Mouse (Mus musculus): ENCODE data around the gene Spin1.
"Not testable (repeated sequence)": the region's sequence is repeated elsewhere in the genome, so short reads cannot be mapped to it uniquely, and the experiment has no call there.

Spin1 gene

GRCm38 (mm10) chr13:51100233-51101015 is at the start of gene Spin1:
Gene Spin1, plus strand, starts transcription at chr13:51100880.
- peak; percentile 75 for DNase-seq (ENCODE audit: low spot score)

GRCm38 (mm10) chr13:51051016-51051415 is 49.7 kb upstream of the Spin1 start:
- DNase-seq (ENCODE audit: low spot score): no peak

- no peak for DNase-seq (ENCODE audit: low spot score)
Measured at GRCm38 (mm10) chr13:51052408-51052807, 48.3 kb upstream of the Spin1 start.

- no peak for DNase-seq (ENCODE audit: low spot score)
Measured at GRCm38 (mm10) chr13:51063024-51063423, 37.7 kb upstream of the Spin1 start.

- DNase-seq (ENCODE audit: low spot score): no peak
Measured at GRCm38 (mm10) chr13:51063721-51064120, 37.0 kb upstream of the Spin1 start.

- no peak for DNase-seq (ENCODE audit: low spot score)
Measured at GRCm38 (mm10) chr13:51064429-51064828, 36.3 kb upstream of the Spin1 start.

GRCm38 (mm10) chr13:51071063-51071680 is 29.5 kb upstream of the Spin1 start:
- no peak for DNase-seq (ENCODE audit: low spot score)

GRCm38 (mm10) chr13:51071763-51072276 is 28.9 kb upstream of the Spin1 start:
- DNase-seq (ENCODE audit: low spot score): no peak

GRCm38 (mm10) chr13:51072917-51073843 is 27.5 kb upstream of the Spin1 start:
- DNase-seq (ENCODE audit: low spot score): no peak

- DNase-seq (ENCODE audit: low spot score): peak; percentile 22
Measured at GRCm38 (mm10) chr13:51074081-51074680, 26.5 kb upstream of the Spin1 start.

- not testable (repeated sequence) for DNase-seq (ENCODE audit: low spot score)
Measured at GRCm38 (mm10) chr13:51076191-51076590, 24.5 kb upstream of the Spin1 start.

GRCm38 (mm10) chr13:51078586-51078985 is 22.1 kb upstream of the Spin1 start:
- DNase-seq (ENCODE audit: low spot score): not testable (repeated sequence)

- no peak for DNase-seq (ENCODE audit: low spot score)
Measured at GRCm38 (mm10) chr13:51080801-51081200, 19.9 kb upstream of the Spin1 start.

- DNase-seq (ENCODE audit: low spot score): no peak
Measured at GRCm38 (mm10) chr13:51084241-51084640, 16.4 kb upstream of the Spin1 start.

- DNase-seq (ENCODE audit: low spot score): no peak
Measured at GRCm38 (mm10) chr13:51085941-51086340, 14.7 kb upstream of the Spin1 start.

GRCm38 (mm10) chr13:51087253-51087652 is 13.4 kb upstream of the Spin1 start:
- DNase-seq (ENCODE audit: low spot score): no peak

- no peak for DNase-seq (ENCODE audit: low spot score)
Measured at GRCm38 (mm10) chr13:51088207-51088606, 12.5 kb upstream of the Spin1 start.

- no peak for DNase-seq (ENCODE audit: low spot score)
Measured at GRCm38 (mm10) chr13:51089058-51089457, 11.6 kb upstream of the Spin1 start.

GRCm38 (mm10) chr13:51090105-51090661 is 10.5 kb upstream of the Spin1 start:
- DNase-seq (ENCODE audit: low spot score): peak; percentile 17

- no peak for DNase-seq (ENCODE audit: low spot score)
Measured at GRCm38 (mm10) chr13:51093430-51093829, 7.2 kb upstream of the Spin1 start.
